ENCODE assay signal across 12 mouse cellular contexts in the genomic region with DNA sequence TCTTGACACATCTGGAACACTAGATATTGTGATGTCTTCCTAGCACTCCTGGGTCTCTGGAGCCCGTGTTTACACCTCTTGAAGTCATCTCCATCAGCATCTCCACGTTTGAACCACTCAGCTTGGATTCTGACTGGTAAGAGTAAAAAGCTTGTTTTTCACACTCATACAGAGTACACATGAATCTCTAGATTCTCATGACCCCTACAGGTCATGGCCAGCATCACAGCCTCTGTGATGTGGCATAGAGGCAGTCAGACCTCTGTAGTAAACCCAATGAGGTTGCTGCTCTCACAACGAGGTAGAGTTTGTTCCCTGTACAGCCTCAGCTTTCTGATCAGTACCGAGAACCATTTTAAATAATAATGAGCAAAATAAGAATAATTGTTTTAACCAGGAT.
DNase-seq lines count a peak whose midpoint lies in the region; ATAC-seq and TF ChIP-seq lines count a peak whose summit lies in the region.
"Had no signal": no experiment of that assay in that cellular context is flagged by ENCODE, and none has a peak within 500 bp of the region (broad histone marks: within the 10 kb centered on the region; RNA-seq: fewer than 3 reads in every experiment).

No protein-coding gene starts in this region.

- H3K9ac ChIP-seq in kidney, postnatal 0 days (ENCODE audit: low read depth, low read length) = no peak overlapping the region
- H3K9ac ChIP-seq in kidney, embryonic 15.5 days = no peak overlapping the region
- H3K9ac ChIP-seq in stomach, postnatal 0 days (ENCODE audit: low read length) = no peak overlapping the region
- H3K9ac ChIP-seq: limb, embryonic 13.5 days had no signal

- no peak overlapping the region for H3K4me3 ChIP-seq in kidney, postnatal 0 days (replicated peaks; ENCODE audit: low read depth, low read length)
- H3K4me3 ChIP-seq in kidney, embryonic 15.5 days (replicated peaks) = no peak overlapping the region
- H3K4me3 ChIP-seq in stomach, postnatal 0 days (ENCODE audit: low read depth, low read length) = no peak overlapping the region
- H3K4me3 ChIP-seq: erythroblast, embryonic 14.5 days; limb, embryonic 13.5 days; megakaryocyte, embryonic 14.5 days had no signal

- no peaks in the 10 kb centered on the region for H3K9me3 ChIP-seq in kidney, postnatal 0 days (replicated peaks; ENCODE audit: low read length)
- H3K9me3 ChIP-seq in kidney, embryonic 15.5 days (replicated peaks) = no peaks in the 10 kb centered on the region
- no peaks in the 10 kb centered on the region for H3K9me3 ChIP-seq in stomach, postnatal 0 days (ENCODE audit: control insufficient read depth, low read length)
- H3K9me3 ChIP-seq: limb, embryonic 13.5 days had no signal

- peak; percentile 50; the same call in 1 of the 2 replicates for TF ChIP-seq CTCF in kidney, postnatal 0 days (IDR thresholded peaks at IDR 0.05; ENCODE audit: low read depth)
- TF ChIP-seq CTCF in stomach, postnatal 0 days (IDR thresholded peaks at IDR 0.05; ENCODE audit: low read depth) = peak; percentile 39

- no peaks in the 10 kb centered on the region for H3K4me1 ChIP-seq in kidney, postnatal 0 days (replicated peaks; ENCODE audit: insufficient read depth, low read length)
- peaks cover 3% of the 10 kb centered on the region; the same call in 1 of the 2 replicates for H3K4me1 ChIP-seq in kidney, embryonic 15.5 days
- no peaks in the 10 kb centered on the region for H3K4me1 ChIP-seq in stomach, postnatal 0 days (replicated peaks; ENCODE audit: control insufficient read depth, insufficient read depth)
- H3K4me1 ChIP-seq: limb, embryonic 13.5 days; megakaryocyte, embryonic 14.5 days had no signal

- no peak for TF ChIP-seq EP300 in stomach, postnatal 0 days (optimal IDR thresholded peaks at IDR 0.05)

- 44% methylated on average over 4 of the region's 4 CpGs for WGBS in kidney, postnatal 0 days
- 53% methylated on average over 4 of the region's 4 CpGs for WGBS in kidney, embryonic 15.5 days
- WGBS in stomach, postnatal 0 days = 46% methylated on average over 4 of the region's 4 CpGs

- H3K4me2 ChIP-seq in kidney, postnatal 0 days (ENCODE audit: low read length) = no peak overlapping the region
- no peak overlapping the region for H3K4me2 ChIP-seq in kidney, embryonic 15.5 days
- H3K4me2 ChIP-seq in stomach, postnatal 0 days (replicated peaks; ENCODE audit: low read depth) = no peak overlapping the region
- H3K4me2 ChIP-seq: limb, embryonic 13.5 days had no signal

- H3K27ac ChIP-seq in kidney, postnatal 0 days = no peak overlapping the region
- no peak overlapping the region for H3K27ac ChIP-seq in kidney, embryonic 15.5 days
- no peak overlapping the region for H3K27ac ChIP-seq in stomach, postnatal 0 days (replicated peaks)
- H3K27ac ChIP-seq: limb, embryonic 13.5 days had no signal

- no peak for ATAC-seq in kidney, postnatal 0 days (replicated peaks; ENCODE audit: low FRiP score, low read depth)
- no peak for ATAC-seq in kidney, embryonic 15.5 days (replicated peaks; ENCODE audit: low FRiP score)
- no peak for ATAC-seq in stomach, postnatal 0 days (ENCODE audit: low FRiP score, low TSS enrichment)

- no peaks in the 10 kb centered on the region for H3K27me3 ChIP-seq in kidney, postnatal 0 days (ENCODE audit: insufficient read depth, low read length)
- no peaks in the 10 kb centered on the region for H3K27me3 ChIP-seq in kidney, embryonic 15.5 days
- no peaks in the 10 kb centered on the region for H3K27me3 ChIP-seq in stomach, postnatal 0 days (ENCODE audit: control insufficient read depth, insufficient read depth, low read length)
- H3K27me3 ChIP-seq: limb, embryonic 13.5 days; megakaryocyte, embryonic 14.5 days had no signal

- DNase-seq in embryo, embryonic 10 days (ENCODE audit: low spot score) = peak; percentile 43
- no peak for DNase-seq in embryo, embryonic 9.5 days (ENCODE audit: extremely low spot score)
- DNase-seq in kidney, postnatal 0 days (ENCODE audit: low spot score) = peak; percentile 5
- DNase-seq in right cerebral cortex, postnatal 10 days (ENCODE audit: low spot score in 2 of 2) = peak; percentile 51 to 55
- DNase-seq in right cerebral cortex, postnatal 36 days (ENCODE audit: low spot score in 2 of 2) = no peak
- DNase-seq in stomach, postnatal 0 days (ENCODE audit: low spot score) = no peak
- DNase-seq in lung, postnatal 14 days = no peak
- DNase-seq: gastrocnemius, postnatal 36 days had no signal

- H3K36me3 ChIP-seq in kidney, postnatal 0 days (ENCODE audit: insufficient read depth, low read length) = no peaks in the 10 kb centered on the region
- no peaks in the 10 kb centered on the region for H3K36me3 ChIP-seq in kidney, embryonic 15.5 days
- H3K36me3 ChIP-seq in stomach, postnatal 0 days (ENCODE audit: control insufficient read depth, insufficient read depth, low read length) = no peaks in the 10 kb centered on the region
- H3K36me3 ChIP-seq: limb, embryonic 13.5 days had no signal

Comparison
In these comparisons a context has a peak if more than half of its experiments do, and no peak if none do; other contexts are left out.
1. DNase-seq: peak in embryo, embryonic 10 days (single experiment), kidney, postnatal 0 days (single experiment) and right cerebral cortex, postnatal 10 days (2 of 2); none in embryo, embryonic 9.5 days (single experiment), right cerebral cortex, postnatal 36 days (0 of 2), stomach, postnatal 0 days (single experiment) and lung, postnatal 14 days (single experiment).